Mouse (Mus musculus) small intestine, adult 2 months (tissue): ENCODE measurements around the gene Nostrin.

Source experiments
- CTCF ChIP-seq: fragments of 200-500 bp; IDR thresholded peaks from 2 replicates; pipeline ENCODE4 v1.5.1; 2012; ENCODE audit warnings: low read depth, mild to moderate bottlenecking, control low read depth, inconsistent platforms, low read length, moderate library complexity, mixed read lengths; ENCODE audit not compliant: insufficient replicate concordance, insufficient read length; ENCODE audit errors: extremely low read depth
- POLR2A ChIP-seq: fragments of 200-500 bp; IDR thresholded peaks from 2 replicates; pipeline ENCODE4 v1.6.1; 2012; ENCODE audit warnings: low read depth, mild to moderate bottlenecking, control low read depth, inconsistent platforms, low read length, moderate library complexity

- TF ChIP-seq POLR2A: no peak
- TF ChIP-seq CTCF: no peak
These were observed 53.1 kb downstream of the Nostrin start for GRCm38 (mm10) chr2:69188732-69189131.
